Comparison of ENCODE assay signal across 1 mouse cellular context in the genomic region with DNA sequence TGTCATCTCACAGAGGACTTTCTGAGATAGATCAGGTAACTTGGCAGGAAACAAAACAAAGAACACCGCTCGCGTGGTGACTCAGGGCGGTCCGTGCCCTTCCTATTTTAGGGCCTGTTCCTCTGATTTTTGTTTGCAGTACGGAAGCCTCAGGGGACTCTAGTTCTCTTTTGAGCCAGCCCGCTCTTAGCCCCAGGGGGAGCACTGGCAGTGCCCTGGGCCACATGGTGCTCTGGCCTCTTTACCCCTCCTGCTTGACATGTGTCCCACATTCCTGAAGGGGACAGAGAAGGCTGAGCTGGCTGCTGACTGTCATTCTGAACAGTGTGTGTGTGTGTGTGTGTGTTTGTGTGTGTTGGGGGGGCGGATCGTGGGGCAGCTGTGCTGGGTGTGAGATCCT.
TF ChIP-seq lines count a peak whose summit lies in the region.

No protein-coding gene starts in this region.

TF ChIP-seq in CH12.LX, 34 proteins besides CTCF, POLR2A, EP300 and RAD21 (continued from another document):
- TF ChIP-seq GABPA (IDR thresholded peaks at IDR 0.05; ENCODE audit: insufficient replicate concordance, low read depth, low read length) (no peak), CHD2 (IDR thresholded peaks at IDR 0.05; ENCODE audit: low read length) (no peak; the same call in 1 of the 2 replicates), ZKSCAN1 (IDR thresholded peaks at IDR 0.05; ENCODE audit: borderline replicate concordance, low read depth, low read length) (no peak), MAZ (IDR thresholded peaks at IDR 0.05; ENCODE audit: low read depth, low read length) (peak; percentile 79), NRF1 (IDR thresholded peaks at IDR 0.05; ENCODE audit: low read depth, low read length) (peak; percentile 13; the same call in 1 of the 2 replicates), RCOR1 (conservative IDR thresholded peaks at IDR 0.05; ENCODE audit: low read depth, low read length) (no peak), KAT2A (IDR thresholded peaks at IDR 0.05; ENCODE audit: insufficient replicate concordance, low read length) (no peak)
